Mouse (Mus musculus) kidney, adult 2 months (tissue): Measurements from ENCODE around the gene Manba. TPM values are rescaled to one million over a fixed set of nuclear protein-coding genes. Genes with fewer than 3 reads are reported as not detected.

ENCODE experiments used
- DNase-seq: peaks from one replicate; pipeline ENCODE4 v3.0.0; 2021
- H3K27ac ChIP-seq: fragments of 200-500 bp; 2 replicates; pipeline ENCODE4 v1.5.1; 2012; ENCODE audit warnings: low read depth, low read length, control low read depth, inconsistent platforms; ENCODE audit not compliant: insufficient read depth
- H3K27me3 ChIP-seq: fragments of 200-500 bp; replicated peaks from 2 replicates; pipeline ENCODE4 v1.6.1; 2012; ENCODE audit warnings: mild to moderate bottlenecking, moderate library complexity, low read length, inconsistent platforms; ENCODE audit not compliant: control insufficient read depth, insufficient read depth
- H3K36me3 ChIP-seq: fragments of 200-500 bp; 2 replicates; pipeline ENCODE4 v1.6.1; 2012; ENCODE audit warnings: mild to moderate bottlenecking, moderate library complexity, low read length, inconsistent platforms; ENCODE audit not compliant: control insufficient read depth, insufficient read depth
- H3K4me1 ChIP-seq: fragments of 200-500 bp; 2 replicates; pipeline ENCODE4 v1.6.1; 2011; ENCODE audit warnings: low read length; ENCODE audit not compliant: control insufficient read depth, insufficient read depth
- H3K4me3 ChIP-seq: fragments of 200-500 bp; 2 replicates; pipeline ENCODE4 v1.5.1; 2011; ENCODE audit warnings: mild to moderate bottlenecking, low read depth, low read length, control low read depth; ENCODE audit not compliant: insufficient read depth
- CTCF ChIP-seq: fragments of 200-500 bp; conservative IDR thresholded peaks from 2 replicates; pipeline ENCODE4 v1.5.1; 2011; ENCODE audit warnings: low read depth, mild to moderate bottlenecking, control low read depth, low read length, moderate library complexity, mixed read lengths; ENCODE audit not compliant: insufficient read depth, insufficient read length
- POLR2A ChIP-seq: fragments of 200-500 bp; IDR thresholded peaks from one replicate; pipeline ENCODE4 v1.6.1; 2011; ENCODE audit warnings: low read depth, low read length, control low read depth
- WGBS: fragments of 180-500 bp; shearing (Covaris S2); methylation state at CpG from one replicate; pipeline ENCODE4 v1.1.7; 2018; 5-methylcytosine and 5-hydroxymethylcytosine counted together
- polyA plus RNA-seq: library from polyadenylated mRNA; depleted of rRNA; stranded (reverse); fragments of >200 nt; gene quantifications from 2 replicates; pipeline ENCODE4 v1.2.3, GENCODE M21; 2012

Manba gene
- polyA plus RNA-seq, 1 experiment: 25.8 TPM

- peak; percentile 44 for DNase-seq
- TF ChIP-seq POLR2A (no peak), CTCF (no peak)
- peak overlapping the region; percentile 90 for H3K4me3 ChIP-seq
- WGBS: 1% methylated on average over 7 of the region's 7 CpGs
- peaks cover 3% of the 10 kb centered on the region; the same call in 1 of the 2 replicates for H3K36me3 ChIP-seq
- peaks cover 10% of the 10 kb centered on the region; the same call in 1 of the 2 replicates for H3K4me1 ChIP-seq
- no peaks in the 10 kb centered on the region for H3K27me3 ChIP-seq
- peak overlapping the region; percentile 98 for H3K27ac ChIP-seq
Measured at GRCm38 (mm10) chr3:135440221-135440620, 45.2 kb upstream of the Manba start.

- 2% methylated on average over 10 of the region's 10 CpGs for WGBS
- Histone ChIP-seq H3K4me1 (peaks cover 10% of the 10 kb centered on the region; the same call in 1 of the 2 replicates), H3K27me3 (no peaks in the 10 kb centered on the region), H3K36me3 (peaks cover 3% of the 10 kb centered on the region; the same call in 1 of the 2 replicates), H3K4me3 (peak overlapping the region; percentile 90), H3K27ac (peak overlapping the region; percentile 98; the same call in 1 of the 2 replicates)
- DNase-seq: no peak
- no peak for TF ChIP-seq CTCF
- no peak for TF ChIP-seq POLR2A
Measured at GRCm38 (mm10) chr3:135440621-135441020, 44.8 kb upstream of the Manba start.

DNA sequence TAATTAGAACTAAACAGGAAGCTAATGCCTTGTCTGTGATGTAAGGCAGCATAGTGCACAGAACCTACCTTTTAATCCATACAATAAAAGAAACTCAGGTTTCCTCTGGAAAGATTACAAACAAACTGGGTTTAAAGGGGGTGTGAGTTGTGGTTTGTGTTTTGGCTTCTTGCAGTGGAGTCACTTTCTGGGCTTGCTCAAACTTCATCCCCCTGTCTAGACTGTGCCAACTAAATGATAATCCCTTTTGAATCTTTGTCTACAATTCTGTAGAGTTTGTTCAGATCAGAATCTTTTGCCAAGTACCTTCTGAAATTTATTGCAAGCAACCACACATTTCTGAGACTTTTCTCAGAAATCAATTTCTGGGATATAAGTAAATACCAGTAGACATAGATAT, 40.5 kb upstream of the Manba start:
- no peaks in the 10 kb centered on the region for H3K27me3 ChIP-seq
- no peak overlapping the region; the same call in 1 of the 2 replicates for H3K27ac ChIP-seq
- no peak for DNase-seq
- H3K4me3 ChIP-seq: no peak overlapping the region
- peaks cover 10% of the 10 kb centered on the region; the same call in 1 of the 2 replicates for H3K4me1 ChIP-seq
- no peak for TF ChIP-seq CTCF
- TF ChIP-seq POLR2A: no peak
- H3K36me3 ChIP-seq: peaks cover 3% of the 10 kb centered on the region; the same call in 1 of the 2 replicates

GRCm38 (mm10) chr3:135458981-135459380, 26.4 kb upstream of the Manba start:
- H3K36me3 ChIP-seq: peaks cover 6% of the 10 kb centered on the region
- H3K4me1 ChIP-seq: no peaks in the 10 kb centered on the region; the same call in 1 of the 2 replicates
- TF ChIP-seq CTCF: no peak
- no peak for TF ChIP-seq POLR2A
- no peak overlapping the region for H3K27ac ChIP-seq
- no peaks in the 10 kb centered on the region for H3K27me3 ChIP-seq
- DNase-seq: no peak
- H3K4me3 ChIP-seq: no peak overlapping the region

GRCm38 (mm10) chr3:135468402-135468801, 17.0 kb upstream of the Manba start:
- Histone ChIP-seq H3K36me3 (peaks cover 1% of the 10 kb centered on the region; the same call in 1 of the 2 replicates), H3K27me3 (no peaks in the 10 kb centered on the region), H3K4me3 (no peak overlapping the region), H3K27ac (no peak overlapping the region), H3K4me1 (peaks cover 3% of the 10 kb centered on the region; the same call in 1 of the 2 replicates)
- no peak for DNase-seq
- TF ChIP-seq CTCF (no peak), POLR2A (no peak)
- WGBS: 62% methylated on average over 1 of the region's 1 CpGs

DNA sequence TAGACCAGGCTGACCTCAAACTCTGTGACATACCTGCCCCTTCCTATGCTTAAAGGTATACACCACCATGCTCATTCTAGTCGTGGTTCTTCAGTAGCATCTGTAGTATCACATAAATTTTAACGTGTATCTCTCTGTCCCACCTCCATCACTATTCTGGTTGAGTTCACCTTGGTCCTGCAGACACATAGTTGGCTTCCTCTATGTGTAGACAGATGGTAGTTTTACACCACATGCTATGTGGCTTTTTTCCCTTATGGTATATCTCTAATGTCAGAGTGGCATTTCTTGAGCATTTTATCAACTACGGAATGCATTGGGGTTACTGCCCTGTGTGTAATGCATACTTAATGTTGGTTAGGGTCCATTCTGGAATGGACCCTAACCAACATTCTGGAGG, 16.3 kb upstream of the Manba start:
- Histone ChIP-seq H3K27me3 (no peaks in the 10 kb centered on the region), H3K4me1 (peaks cover 3% of the 10 kb centered on the region; the same call in 1 of the 2 replicates), H3K27ac (no peak overlapping the region), H3K4me3 (no peak overlapping the region), H3K36me3 (no peaks in the 10 kb centered on the region; the same call in 1 of the 2 replicates)
- no peak for DNase-seq
- TF ChIP-seq POLR2A (no peak), CTCF (no peak)
- 54% methylated on average over 3 of the region's 3 CpGs for WGBS

- no peak overlapping the region for H3K4me3 ChIP-seq
- peak; percentile 89 for DNase-seq
- H3K27ac ChIP-seq: 0 out of 2 replicates have a peak overlapping the region, but pooled peaks have one; percentile 50
- TF ChIP-seq CTCF: no peak
- TF ChIP-seq POLR2A: no peak
- H3K36me3 ChIP-seq: no peaks in the 10 kb centered on the region; the same call in 1 of the 2 replicates
- 16% methylated on average over 4 of the region's 4 CpGs for WGBS
- peaks cover 3% of the 10 kb centered on the region; the same call in 1 of the 2 replicates for H3K4me1 ChIP-seq
- no peaks in the 10 kb centered on the region for H3K27me3 ChIP-seq
Measured at GRCm38 (mm10) chr3:135469974-135470373, 15.4 kb upstream of the Manba start.
